Mouse (Mus musculus) thymus, postnatal 36 days (tissue): ENCODE measurements around the gene Pter.

ENCODE experiments used
- DNase-seq, 2 experiments: peaks; one replicate each; pipeline ENCODE4 v3.0.0; 2022; ENCODE audit warnings: mixed read lengths in 2 of 2

Pter gene

GRCm38 (mm10) chr2:12923804-12924591 lies at the start of gene Pter:
Gene Pter, plus strand, starts transcription at chr2:12924041.
- peak; percentile 63 to 77 for DNase-seq

GRCm38 (mm10) chr2:12874232-12874631 lies 49.6 kb upstream of the Pter start:
- DNase-seq: no peak

GRCm38 (mm10) chr2:12879492-12879891 lies 44.3 kb upstream of the Pter start:
- DNase-seq: no peak

- DNase-seq: no peak
Observed at GRCm38 (mm10) chr2:12881009-12881408, 42.8 kb upstream of the Pter start.

GRCm38 (mm10) chr2:12883276-12883914 lies 40.4 kb upstream of the Pter start:
- DNase-seq: no peak

- no peak for DNase-seq
Observed at GRCm38 (mm10) chr2:12887015-12887414, 36.8 kb upstream of the Pter start.

- DNase-seq: no peak
Observed at GRCm38 (mm10) chr2:12905786-12906185, 18.1 kb upstream of the Pter start.

GRCm38 (mm10) chr2:12925643-12926042 lies 1.8 kb downstream of the Pter start:
- DNase-seq: no peak

- no peak for DNase-seq
Observed at GRCm38 (mm10) chr2:12930338-12930737, 6.5 kb downstream of the Pter start.

- no peak for DNase-seq
Observed at GRCm38 (mm10) chr2:12933905-12934304, 10.1 kb downstream of the Pter start.

- DNase-seq: no peak
Observed at GRCm38 (mm10) chr2:12935286-12935685, 11.4 kb downstream of the Pter start.

- DNase-seq: no peak
Observed at GRCm38 (mm10) chr2:12937461-12938217, 13.8 kb downstream of the Pter start.

- DNase-seq: no peak
Observed at GRCm38 (mm10) chr2:12938641-12939040, 14.8 kb downstream of the Pter start.

GRCm38 (mm10) chr2:12956703-12957424 lies 33.0 kb downstream of the Pter start:
- no peak for DNase-seq

GRCm38 (mm10) chr2:12970049-12970724 lies 46.3 kb downstream of the Pter start:
- no peak for DNase-seq

GRCm38 (mm10) chr2:12973752-12974151 lies 49.9 kb downstream of the Pter start:
- DNase-seq: no peak

GRCm38 (mm10) chr2:12977367-12977766 lies 53.5 kb downstream of the Pter start:
- DNase-seq: no peak

GRCm38 (mm10) chr2:12978771-12979170 lies 54.9 kb downstream of the Pter start:
- DNase-seq: no peak

- no peak for DNase-seq
Observed at GRCm38 (mm10) chr2:12984901-12985732, 61.3 kb downstream of the Pter start.

GRCm38 (mm10) chr2:13000026-13000425 lies 76.2 kb downstream of the Pter start:
- DNase-seq: no peak

GRCm38 (mm10) chr2:13008433-13008832 lies 84.6 kb downstream of the Pter start:
- DNase-seq: no peak
